Mouse (Mus musculus): ENCODE data around the gene Slc2a10. TPM values are rescaled to one million over a fixed set of nuclear protein-coding genes. Genes with fewer than 3 reads are reported as not detected.

Slc2a10 gene
- total RNA-seq (2021): 1 to 10 TPM in 1 of 2 experiments, under 1 TPM in 1; 0.80 to 1.4 TPM
- long read RNA-seq, experiment 1, transcript Slc2a10-201 (5 exons, 3,544 nt): major isoform, 10 of 10 reads
- long read RNA-seq, experiment 1, partial matches to known transcripts: 0 of 10 reads
- long read RNA-seq, experiment 1, other reads (novel, unspliced or antisense): 0 of 10 reads
- long read RNA-seq, experiment 2, partial matches to known transcripts: 0 of 3 reads
- long read RNA-seq, experiment 2, other reads (novel, unspliced or antisense): 1 of 3 reads

DNA sequence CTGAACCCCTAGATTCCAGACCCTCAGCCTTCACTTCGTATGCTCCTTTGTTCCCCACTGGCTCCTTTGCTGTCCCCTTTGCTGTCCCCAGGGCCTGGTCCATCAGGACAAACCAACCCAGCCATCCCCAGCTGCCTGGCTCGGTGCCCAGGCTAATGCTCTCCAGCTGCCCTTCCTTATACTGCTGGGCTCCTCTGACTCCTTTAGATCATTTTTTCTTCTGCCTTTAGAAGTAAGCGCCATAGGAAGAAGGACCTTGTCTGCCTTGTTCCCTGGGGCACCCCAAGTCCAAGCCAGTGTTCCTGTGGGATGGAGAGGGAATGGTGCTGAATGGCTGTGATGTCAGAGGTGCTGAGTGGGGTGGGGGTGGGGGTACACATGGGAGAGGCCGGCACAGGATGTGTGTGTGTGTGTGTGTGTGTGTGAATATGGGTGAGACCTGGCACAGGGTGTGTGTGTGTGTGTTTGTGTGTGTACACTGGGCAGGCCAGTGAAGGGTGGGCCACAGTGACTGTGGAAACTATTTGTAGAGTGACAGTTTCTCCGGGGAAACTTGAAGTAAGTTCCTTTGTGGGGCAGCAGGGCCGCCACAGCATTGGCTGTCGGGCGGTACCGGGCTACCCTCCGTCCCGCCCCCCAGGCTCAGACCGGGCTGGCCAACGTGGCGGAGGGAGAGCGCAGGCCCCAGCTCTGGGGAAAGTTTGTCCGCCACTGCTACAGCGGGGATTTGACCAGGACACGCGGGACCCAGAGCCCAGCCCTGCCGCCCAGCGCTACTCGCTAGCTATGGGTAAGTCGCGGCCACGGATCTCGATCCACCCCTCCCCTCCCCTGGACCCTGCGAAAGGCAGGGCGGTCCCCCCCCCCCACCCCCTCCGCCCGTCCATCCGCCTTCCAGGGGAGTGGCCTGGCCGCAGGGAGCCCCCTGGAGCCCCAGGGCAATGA, at the start of gene Slc2a10:
Gene Slc2a10 (plus strand): TSS at position 529 of the 945 bp plus-strand sequence.
- DNase-seq (ENCODE audit: low spot score): peak; percentile 59

DNA sequence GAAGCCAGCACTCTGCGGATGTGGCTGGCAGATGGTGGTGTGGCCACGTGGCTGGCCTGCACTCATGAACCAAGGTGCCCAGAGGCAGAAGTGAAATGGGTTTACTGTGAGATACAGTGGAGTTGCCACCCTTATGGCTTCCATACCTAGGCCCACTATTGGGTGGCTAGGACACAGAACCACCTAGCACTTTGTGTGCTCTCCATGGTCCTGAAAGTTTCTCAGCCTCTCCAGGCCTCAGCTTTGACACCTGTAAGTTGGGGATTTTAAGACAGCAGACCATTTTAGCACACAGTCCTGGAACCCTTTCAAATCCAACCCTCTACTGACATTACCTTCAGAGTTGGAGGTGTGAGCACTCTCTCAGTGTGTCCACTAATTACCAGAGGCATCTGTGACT, 46.9 kb upstream of the Slc2a10 start:
- no peak for DNase-seq (ENCODE audit: low spot score)

DNA sequence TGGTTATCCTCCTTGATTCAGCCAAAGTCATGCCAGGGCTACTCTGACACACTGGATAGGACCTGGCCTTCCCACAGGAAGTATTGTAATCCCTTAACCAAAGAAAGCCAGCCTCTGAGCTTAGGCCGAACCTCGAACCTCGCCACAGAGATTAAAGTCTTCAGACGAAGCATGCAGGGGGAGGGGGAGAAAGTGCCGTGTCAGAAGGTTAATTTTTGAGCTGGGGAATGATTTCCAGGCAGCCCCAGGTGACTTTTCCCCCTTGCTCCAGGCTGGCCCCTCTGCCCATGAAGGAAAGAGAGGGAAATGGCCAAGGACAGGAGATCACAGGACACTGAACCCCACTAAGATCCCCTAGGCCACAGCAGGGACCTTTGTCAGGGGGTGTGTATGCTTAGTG, 45.4 kb upstream of the Slc2a10 start:
- DNase-seq (ENCODE audit: low spot score): no peak

DNA sequence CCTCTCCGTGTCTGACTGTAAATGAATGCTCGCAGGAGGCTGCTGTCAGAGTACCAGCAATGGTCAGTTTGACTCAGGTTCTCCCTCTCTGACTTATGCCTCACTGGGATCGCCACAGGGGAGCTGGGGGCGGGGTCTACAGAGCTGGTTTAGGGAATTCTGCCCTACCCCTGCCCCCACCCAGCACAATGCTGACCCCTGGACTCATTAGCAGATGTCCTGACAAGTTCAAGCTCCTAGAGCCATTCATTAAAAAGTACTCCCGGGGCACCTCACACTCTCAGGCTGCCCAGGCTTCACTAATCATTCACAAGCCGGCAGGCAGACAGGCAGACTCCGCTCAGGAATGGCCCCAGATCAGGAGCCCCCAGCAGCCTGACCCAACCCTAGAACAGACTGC, 43.9 kb upstream of the Slc2a10 start:
- DNase-seq (ENCODE audit: low spot score): no peak

DNA sequence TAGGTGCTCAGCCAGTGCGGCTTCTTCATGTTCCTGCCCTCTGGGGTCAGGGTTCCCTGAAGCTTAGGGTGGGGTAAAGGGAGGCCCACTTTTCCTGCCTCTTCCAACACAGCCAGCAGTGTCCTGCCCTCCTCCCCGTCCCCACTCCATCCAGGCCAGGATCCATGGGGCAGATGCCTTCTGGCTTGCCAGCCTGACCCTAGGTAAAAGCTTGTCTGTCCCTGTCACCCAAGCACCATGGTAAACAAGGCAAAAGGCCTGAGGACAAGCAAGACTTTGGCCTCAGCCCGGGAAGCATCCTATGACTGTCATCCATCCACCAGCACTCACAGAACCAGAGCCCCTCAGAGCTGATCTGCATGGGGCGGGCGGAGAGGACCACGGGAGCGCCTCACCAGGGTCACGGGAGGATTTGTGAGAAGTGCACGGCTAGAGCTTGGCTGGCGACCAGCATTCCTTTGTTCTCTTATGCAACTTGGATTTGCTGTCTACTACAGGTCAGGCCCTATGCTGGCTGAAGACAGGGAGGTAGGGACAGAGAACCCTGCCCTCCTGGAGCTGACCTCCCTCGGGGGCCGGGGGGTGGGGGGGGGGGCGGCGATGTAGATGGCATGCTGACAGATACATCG, 35.6 kb upstream of the Slc2a10 start:
- DNase-seq (ENCODE audit: low spot score): no peak

DNA sequence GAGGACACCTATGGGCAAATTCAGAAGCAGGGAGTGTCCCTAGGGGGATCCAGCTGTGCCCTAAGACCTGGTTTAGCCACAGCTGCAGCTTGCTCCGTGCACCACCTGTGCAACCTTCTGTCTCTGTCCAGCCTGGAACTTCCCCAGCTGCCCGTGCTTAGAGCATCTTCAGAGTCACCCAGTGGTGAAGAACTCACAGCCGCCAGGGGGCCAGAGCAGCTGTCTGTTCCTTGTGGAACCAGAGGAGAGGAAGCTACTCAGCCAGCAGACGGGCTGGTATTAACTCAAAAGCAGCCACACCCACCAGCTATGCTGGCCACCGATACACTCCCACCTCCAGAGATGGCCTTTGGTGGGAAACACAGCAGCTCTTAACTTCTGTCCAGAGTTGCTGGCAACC, 33.4 kb upstream of the Slc2a10 start:
- no peak for DNase-seq (ENCODE audit: low spot score)

DNA sequence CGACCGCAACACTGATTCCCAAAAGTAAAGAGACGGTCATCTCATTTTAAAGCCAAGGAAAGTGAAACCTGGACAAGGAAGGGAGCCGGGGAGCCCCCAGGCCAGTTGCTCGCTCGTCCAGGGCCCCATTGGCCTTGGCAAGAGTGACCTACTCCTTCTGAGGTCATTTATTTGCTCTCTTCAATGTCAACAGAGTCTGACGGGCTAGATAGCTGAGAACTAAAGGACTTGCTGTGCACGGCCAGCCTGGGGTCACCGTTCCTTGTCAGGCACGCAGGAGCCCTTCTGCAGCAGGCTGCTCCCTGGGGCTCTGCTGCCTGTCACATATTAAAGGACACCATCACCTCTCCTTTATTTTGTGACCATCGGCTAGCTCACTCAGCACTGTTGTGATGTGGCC, 31.6 kb upstream of the Slc2a10 start:
- DNase-seq (ENCODE audit: low spot score): no peak

DNA sequence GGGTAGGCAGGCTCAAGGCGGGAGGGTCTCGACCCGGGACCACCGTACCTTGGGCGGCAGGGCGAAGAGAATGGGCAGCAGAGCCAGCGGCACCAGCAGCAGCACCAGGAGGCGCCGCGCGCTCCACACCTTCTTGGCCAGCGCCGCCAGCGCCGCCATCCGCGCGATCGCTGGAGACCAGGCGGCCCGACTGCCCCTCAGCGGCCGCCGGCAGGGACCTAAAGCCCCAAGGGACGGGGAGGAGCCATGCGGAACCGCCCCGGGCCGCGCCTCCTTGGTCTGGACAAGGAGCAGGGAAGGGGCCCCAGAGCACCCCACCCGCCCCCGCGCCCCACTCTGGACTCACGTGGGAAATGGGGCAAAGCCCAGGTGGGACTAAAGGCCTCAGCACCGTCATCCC, 30.6 kb upstream of the Slc2a10 start, which contains the start of gene Slc13a3:
Gene Slc13a3 (minus strand): TSS at position 228 of the 400 bp plus-strand sequence.
- no peak for DNase-seq (ENCODE audit: low spot score)

DNA sequence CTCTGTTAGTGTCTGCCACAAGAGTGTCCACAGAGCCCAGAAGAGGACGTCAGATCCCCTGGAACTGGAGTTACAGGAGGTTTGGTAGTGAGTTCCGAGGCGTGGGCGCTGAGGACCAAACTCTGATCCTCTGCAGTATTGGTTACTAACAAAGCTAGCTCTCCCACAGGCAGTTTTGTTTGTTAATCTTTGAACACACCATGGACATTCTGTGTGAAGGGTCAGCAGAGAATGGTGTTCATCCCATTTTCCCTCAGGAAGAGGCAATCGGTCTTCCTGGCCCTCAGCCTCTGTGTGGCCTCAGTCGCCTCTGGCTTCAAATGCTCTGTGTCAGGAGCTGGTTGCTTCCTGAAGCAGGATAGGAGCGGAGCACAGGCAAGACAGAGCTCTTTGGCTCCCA, 28.2 kb upstream of the Slc2a10 start:
- DNase-seq (ENCODE audit: low spot score): no peak

DNA sequence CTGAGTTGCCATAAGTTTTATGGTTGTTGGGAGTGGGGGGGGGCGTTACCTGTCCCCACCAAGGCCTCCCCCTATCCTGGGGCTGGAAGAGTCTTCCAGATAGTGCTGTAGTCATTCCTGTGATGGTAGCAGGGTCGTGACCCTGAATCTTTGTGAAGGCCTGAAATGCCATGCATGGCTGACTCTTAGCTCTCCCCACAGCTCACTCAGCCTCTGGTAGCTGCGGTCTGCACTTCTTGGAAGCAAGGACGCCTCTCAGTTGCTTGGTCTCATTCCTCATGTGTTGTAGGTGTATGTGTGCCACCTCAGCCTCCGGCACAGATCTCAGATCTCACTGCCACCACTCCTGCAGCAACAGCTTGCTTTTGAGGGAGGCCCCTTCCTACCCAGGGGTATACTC, 27.7 kb upstream of the Slc2a10 start:
- DNase-seq (ENCODE audit: low spot score): no peak

DNA sequence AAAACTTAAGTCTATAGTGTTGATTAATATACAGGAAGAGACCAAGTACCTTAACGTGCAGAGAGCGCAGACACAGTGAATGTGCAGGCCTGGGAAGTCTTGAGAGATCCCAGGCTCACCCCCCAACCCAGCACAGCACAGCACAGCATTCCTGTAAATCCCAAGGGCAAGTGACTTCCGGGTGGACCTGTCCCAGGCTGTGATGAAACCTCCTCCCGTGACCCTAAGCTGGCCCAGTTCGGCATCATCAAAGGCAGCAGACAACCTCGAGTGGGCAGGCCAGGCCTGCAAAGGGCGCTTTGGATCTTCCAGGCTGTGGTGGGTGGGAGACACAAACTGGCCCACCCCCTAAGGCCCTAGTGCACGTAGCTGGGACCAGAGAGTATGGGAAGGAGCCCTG, 21.6 kb upstream of the Slc2a10 start:
- no peak for DNase-seq (ENCODE audit: low spot score)

DNA sequence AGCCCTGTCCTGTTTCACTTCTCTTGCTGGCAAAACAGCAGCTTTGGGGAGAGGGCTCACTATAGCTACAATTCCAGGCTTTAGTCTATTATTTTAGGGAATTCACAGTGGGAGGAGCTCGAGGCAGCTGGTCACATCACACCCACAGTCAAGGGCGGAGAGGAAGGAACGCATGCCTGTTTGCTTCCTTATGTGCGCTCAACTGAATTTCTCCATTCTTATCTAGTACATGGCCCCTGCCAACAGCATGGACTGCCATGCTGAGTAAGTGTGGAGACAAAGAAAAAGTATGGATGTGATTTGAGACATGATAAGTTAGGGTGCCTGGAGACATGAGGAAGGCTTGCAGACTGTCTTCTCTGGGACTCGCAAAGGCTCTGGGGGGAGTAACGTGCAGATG, 19.4 kb upstream of the Slc2a10 start:
- no peak for DNase-seq (ENCODE audit: low spot score)

DNA sequence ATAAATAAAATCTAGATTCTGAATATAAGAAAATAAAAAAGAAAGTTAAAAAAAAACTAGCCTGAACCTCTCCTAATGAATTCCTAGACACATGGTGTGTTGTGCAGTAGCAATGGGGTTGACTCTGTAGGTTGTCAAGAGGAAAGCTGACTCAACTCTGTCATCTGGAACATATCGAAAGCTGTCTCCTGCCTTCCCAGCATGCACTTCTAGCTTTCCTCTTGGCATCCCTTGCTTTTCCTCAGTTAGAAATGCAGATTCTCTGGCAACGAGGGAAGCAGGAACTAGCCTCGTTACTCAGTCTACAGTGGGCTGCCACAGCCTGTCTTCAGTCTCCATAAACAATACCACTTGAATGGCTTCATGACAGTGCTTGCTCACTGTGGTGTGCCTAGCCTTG, 17.8 kb upstream of the Slc2a10 start:
- DNase-seq (ENCODE audit: low spot score): no peak

DNA sequence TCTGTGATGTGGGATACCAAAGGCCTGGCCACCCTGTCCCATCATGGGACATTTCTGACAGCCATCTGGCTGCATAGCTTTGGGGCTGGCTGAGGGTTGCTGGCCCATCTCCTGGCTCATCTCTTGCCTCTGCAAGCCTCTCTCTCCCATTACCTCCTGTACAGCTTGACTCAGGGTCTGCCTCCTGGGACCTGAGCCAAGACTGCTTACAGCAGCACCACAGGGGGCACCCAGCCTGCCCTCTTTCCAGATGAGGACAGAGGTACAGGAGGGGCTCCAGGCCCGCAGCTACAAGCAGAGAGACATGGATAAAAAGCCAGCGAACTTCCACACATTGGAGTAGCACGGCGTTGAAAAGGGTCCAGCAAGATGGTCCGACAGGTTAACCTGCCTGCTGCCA, 17.2 kb upstream of the Slc2a10 start:
- DNase-seq (ENCODE audit: low spot score): no peak

DNA sequence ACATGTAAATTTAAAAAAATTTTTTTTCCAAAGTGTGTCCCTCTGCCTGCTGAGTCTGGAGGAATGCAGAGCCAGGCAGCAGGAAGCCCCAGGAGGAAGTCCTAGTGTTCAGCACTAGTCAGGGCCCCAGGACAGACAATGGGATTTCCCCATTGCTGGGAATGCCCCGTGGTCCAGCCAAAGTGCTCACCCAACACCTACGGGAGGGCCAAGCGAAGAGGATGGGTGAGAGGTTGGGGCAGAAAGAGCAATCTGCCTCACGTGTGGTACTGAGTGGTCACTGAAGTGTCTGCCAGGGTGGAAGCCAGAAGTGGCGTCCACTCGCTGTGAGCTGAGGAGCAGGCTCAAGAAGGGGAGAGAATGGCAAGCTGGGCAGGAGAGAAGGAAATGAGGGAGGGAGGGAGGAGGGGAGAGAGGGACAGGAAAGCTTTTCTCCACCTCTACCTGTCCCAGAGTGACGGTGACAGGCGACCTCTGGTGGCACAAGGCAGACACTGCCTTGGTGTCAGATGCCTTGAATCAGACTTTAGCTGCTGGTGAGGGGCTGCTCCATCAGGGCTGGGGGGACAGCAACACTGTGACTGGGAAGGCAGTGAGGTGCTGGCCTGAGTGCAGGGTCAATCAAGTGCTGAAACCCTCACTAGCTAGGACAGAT, 16.6 kb upstream of the Slc2a10 start:
- DNase-seq (ENCODE audit: low spot score): peak; percentile 22

DNA sequence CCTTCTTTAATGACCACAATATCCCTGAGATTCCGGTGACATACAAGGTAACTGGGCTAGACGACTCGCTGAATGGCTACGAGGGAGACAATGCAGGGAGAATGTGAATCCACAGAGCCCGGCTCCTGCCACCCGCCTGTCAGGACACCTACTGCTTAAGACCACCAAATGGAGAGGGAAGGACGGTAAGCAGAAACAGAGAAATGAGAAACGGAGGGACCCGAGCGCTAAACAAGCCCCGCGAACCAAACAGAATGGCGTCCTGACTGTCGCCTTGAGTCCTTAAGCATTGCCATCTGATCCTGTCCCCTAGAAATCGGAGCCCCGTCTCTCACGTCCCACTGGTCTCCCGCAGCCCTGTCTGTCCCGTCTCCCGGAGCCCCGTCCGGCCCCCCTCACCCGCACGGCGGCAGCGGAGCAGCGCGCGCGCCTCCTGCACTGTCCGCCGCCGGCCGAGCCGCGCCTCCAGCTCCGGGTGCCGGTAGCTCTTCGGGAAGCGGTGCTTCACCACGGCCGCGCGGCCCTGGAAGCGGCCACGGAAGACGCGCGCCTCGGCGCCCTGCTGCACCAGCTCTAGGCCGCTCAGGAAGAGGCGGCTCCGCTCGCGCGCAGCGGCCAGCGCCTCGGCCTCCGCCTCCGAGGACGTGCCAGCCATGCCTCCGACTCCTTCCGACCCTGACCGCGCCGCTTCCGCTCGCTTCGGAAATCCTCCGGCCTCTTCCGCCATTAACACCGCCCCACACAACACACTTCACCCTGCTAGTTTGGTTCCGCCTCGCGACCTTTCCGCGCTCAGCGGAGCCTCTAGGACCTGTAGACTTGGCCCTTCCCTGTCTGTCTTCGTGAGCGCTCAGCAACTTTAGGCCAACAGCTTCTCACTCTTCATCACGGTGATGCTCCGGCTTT, 10.7 kb upstream of the Slc2a10 start, which contains the start of gene Trp53rka:
Gene Trp53rka (minus strand): TSS at position 677 of the 906 bp plus-strand sequence.
- peak; percentile 84 for DNase-seq (ENCODE audit: low spot score)

DNA sequence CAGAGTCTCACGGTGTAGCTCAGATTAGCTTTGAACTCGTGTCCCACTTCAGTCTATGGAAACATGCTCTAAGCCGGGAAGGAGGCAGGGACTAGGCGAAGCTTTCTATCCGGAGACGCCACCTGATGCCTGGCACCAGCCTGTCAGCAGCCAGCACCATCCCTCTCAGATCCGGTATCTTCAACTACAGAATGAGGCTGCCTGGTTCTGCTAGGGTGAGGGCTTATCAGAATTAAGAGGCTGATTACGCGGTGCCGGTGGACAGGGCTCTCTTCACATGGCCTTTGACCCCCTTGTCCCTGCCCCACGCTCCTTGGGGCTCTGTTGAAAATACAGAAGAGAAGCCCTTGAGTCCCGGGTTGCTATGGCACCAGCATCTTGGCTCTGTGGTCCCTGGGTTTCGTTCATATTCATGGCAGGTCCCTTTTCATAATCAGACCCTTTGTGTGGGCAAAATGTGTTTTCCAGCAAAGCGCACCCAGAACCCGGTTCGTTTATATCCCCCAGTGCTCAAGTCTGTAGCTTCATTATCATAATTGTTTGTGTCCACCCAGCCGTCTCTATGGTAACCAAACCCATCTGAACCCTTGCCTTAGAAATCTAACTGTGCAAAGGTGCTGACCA, 9.9 kb upstream of the Slc2a10 start:
- no peak for DNase-seq (ENCODE audit: low spot score)

DNA sequence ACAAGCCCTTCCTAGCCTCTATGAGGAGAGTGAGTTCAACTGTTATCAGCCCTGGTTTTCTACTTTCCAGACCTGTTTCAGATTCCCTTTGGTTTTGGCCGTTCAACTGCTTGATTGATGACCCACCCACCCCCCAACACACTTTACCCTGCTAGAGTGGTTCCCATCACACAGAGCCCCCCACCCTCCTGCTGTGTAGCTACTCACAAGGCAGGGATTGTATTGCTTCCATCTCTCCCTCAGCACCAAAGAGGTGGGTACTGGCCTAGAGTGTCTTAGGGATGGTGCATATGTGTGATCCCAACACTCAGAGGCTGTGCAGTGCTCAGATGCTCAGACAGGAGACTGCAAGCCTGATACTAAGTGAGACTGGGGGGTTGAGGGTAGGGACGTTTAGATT, 9.1 kb upstream of the Slc2a10 start:
- no peak for DNase-seq (ENCODE audit: low spot score)

DNA sequence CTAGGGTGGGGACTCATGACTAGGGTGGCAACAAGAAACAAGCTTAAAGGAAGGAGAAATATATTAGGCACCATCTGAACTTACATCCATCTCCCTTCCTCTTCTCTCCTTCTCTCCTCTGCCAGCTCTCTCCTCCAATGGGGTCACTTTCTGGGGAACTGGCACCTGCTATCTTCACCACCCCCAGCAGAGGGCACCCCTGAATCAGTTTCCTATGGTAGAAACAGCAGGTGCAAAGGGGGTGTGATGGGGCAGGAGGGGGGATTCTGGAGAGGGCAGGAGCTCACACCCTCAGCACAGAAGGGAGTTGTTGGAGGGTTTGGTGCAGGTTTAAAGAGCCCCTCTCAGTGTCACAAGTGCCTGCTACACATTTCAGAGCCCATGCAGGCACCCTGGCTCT, 7.3 kb upstream of the Slc2a10 start:
- peak; percentile 16 for DNase-seq (ENCODE audit: low spot score)

DNA sequence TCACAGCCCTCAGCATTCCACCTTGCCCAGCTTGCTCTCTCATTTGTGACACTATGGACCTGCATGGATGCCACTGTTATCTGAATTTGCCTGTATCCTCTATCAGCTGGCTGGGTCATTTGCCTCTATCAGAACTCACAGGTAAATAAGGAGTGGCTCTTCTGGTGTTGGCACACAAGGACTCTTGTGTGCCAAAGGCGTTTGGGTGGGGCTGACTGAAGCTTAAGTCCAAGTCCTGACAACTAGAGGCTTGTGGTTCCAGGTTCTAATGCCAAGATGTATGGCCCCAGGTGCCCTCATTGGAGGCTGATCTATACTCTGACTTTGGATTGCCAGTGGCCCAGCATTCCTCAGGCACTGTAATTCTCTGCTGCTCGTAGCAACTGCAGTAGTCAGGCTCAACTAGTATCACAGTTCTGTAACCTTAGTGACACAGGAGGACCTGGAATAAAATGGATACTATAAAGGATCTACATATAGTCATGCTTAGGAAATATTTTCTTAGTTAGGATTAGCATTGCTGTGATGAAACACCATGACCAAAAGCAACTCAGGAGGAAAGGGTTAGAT, 5.8 kb upstream of the Slc2a10 start:
- no peak for DNase-seq (ENCODE audit: low spot score)

All from gastrocnemius, adult 18-20 months (tissue).